8 mouse cellular contexts compared by ENCODE assay signal in genomic region chr8:127184025-127184424, GRCm38 (mm10).
A peak's percentile ranks its signal among the peaks of the same experiment; 100 is the strongest.
DNase-seq lines count a peak whose midpoint lies in the region; ATAC-seq and TF ChIP-seq lines count a peak whose summit lies in the region.

No protein-coding gene starts in this region.

- H3K27me3 ChIP-seq in midbrain, embryonic 10.5 days (ENCODE audit: low read depth, poor library complexity, severe bottlenecking): no peaks in the 10 kb centered on the region
- H3K27me3 ChIP-seq in midbrain, embryonic 11.5 days (ENCODE audit: control insufficient read depth, insufficient read depth, low read length): no peaks in the 10 kb centered on the region
- no peaks in the 10 kb centered on the region for H3K27me3 ChIP-seq in intestine, embryonic 14.5 days (replicated peaks; ENCODE audit: control insufficient read depth, insufficient read depth, low read length)
- no peaks in the 10 kb centered on the region for H3K27me3 ChIP-seq in limb, embryonic 13.5 days
- H3K27me3 ChIP-seq in myocyte (ENCODE audit: control insufficient read depth, insufficient read depth, insufficient read length): no peaks in the 10 kb centered on the region
- H3K27me3 ChIP-seq in thymus, adult 2 months (ENCODE audit: control insufficient read depth, insufficient read depth, low read length): no peaks in the 10 kb centered on the region

- no peaks in the 10 kb centered on the region for H3K9me3 ChIP-seq in midbrain, embryonic 10.5 days (replicated peaks)
- no peaks in the 10 kb centered on the region for H3K9me3 ChIP-seq in midbrain, embryonic 11.5 days (ENCODE audit: control insufficient read depth, low read length)
- H3K9me3 ChIP-seq in intestine, embryonic 14.5 days (ENCODE audit: control insufficient read depth, low read length): no peaks in the 10 kb centered on the region
- H3K9me3 ChIP-seq in limb, embryonic 13.5 days: no peaks in the 10 kb centered on the region

- peak overlapping the region; percentile 67; the same call in 1 of the 2 replicates for H3K27ac ChIP-seq in midbrain, embryonic 10.5 days (replicated peaks)
- no peak overlapping the region for H3K27ac ChIP-seq in midbrain, embryonic 11.5 days (ENCODE audit: low read depth, low read length)
- H3K27ac ChIP-seq in intestine, embryonic 14.5 days (ENCODE audit: low read depth): no peak overlapping the region; the same call in 1 of the 2 replicates
- H3K27ac ChIP-seq in limb, embryonic 13.5 days: no peak overlapping the region
- H3K27ac ChIP-seq in thymus, adult 2 months (ENCODE audit: control insufficient read depth, insufficient read depth, low read length): no peak overlapping the region

- TF ChIP-seq POLR2A in myocyte (IDR thresholded peaks at IDR 0.05; ENCODE audit: insufficient read length, low read depth): no peak
- TF ChIP-seq POLR2A in thymus, adult 2 months (IDR thresholded peaks at IDR 0.05; ENCODE audit: control insufficient read depth, extremely low read depth, insufficient read depth, low read length, poor library complexity): no peak

- no peak for TF ChIP-seq CTCF in thymus, adult 2 months (IDR thresholded peaks at IDR 0.05; ENCODE audit: borderline replicate concordance, control insufficient read depth, extremely low read depth, insufficient read depth, low read length, poor library complexity)

- no peak for ATAC-seq in midbrain, embryonic 11.5 days (ENCODE audit: low FRiP score)
- ATAC-seq in intestine, embryonic 14.5 days (replicated peaks; ENCODE audit: low FRiP score, low TSS enrichment, low read depth): no peak; the same call in 1 of the 2 replicates
- ATAC-seq in limb, embryonic 13.5 days (ENCODE audit: low FRiP score, low read depth): no peak

- no peak overlapping the region for H3K4me3 ChIP-seq in midbrain, embryonic 10.5 days
- H3K4me3 ChIP-seq in midbrain, embryonic 11.5 days (ENCODE audit: low read depth, low read length): no peak overlapping the region
- no peak overlapping the region for H3K4me3 ChIP-seq in intestine, embryonic 14.5 days (ENCODE audit: low read depth, low read length)
- no peak overlapping the region for H3K4me3 ChIP-seq in limb, embryonic 13.5 days
- no peak overlapping the region for H3K4me3 ChIP-seq in myocyte
- H3K4me3 ChIP-seq in thymus, adult 2 months (ENCODE audit: control insufficient read depth, insufficient read depth, low read length): no peak overlapping the region

- no peak overlapping the region for H3K9ac ChIP-seq in midbrain, embryonic 11.5 days (ENCODE audit: low read length)
- no peak overlapping the region for H3K9ac ChIP-seq in intestine, embryonic 14.5 days (ENCODE audit: low read length)
- 0 out of 2 replicates have a peak overlapping the region, but pooled peaks have one; percentile 8 for H3K9ac ChIP-seq in limb, embryonic 13.5 days

- H3K79me2 ChIP-seq in myocyte (ENCODE audit: control insufficient read depth, insufficient read depth): peaks cover 36% of the 10 kb centered on the region

- DNase-seq in midbrain, embryonic 10.5 days (ENCODE audit: low spot score): no peak
- DNase-seq in midbrain, embryonic 11.5 days (ENCODE audit: low spot score, missing footprints): no peak
- DNase-seq in intestine, embryonic 14.5 days (ENCODE audit: low spot score): peak; percentile 61
- DNase-seq in cerebellum, postnatal 14 days: no peak
- no peak for DNase-seq in frontal cortex, postnatal 10 days (ENCODE audit: low spot score in 2 of 2)
- no peak for DNase-seq in thymus, adult 2 months

- H3ac ChIP-seq in myocyte (ENCODE audit: control insufficient read depth, insufficient read length): no peak overlapping the region

- WGBS in midbrain, embryonic 10.5 days: 44% methylated on average over 4 of the region's 4 CpGs
- 45% methylated on average over 4 of the region's 4 CpGs for WGBS in midbrain, embryonic 11.5 days
- WGBS in intestine, embryonic 14.5 days: 13% methylated on average over 4 of the region's 4 CpGs
- WGBS in limb, embryonic 13.5 days: 13% methylated on average over 4 of the region's 4 CpGs
- 63% methylated on average over 4 of the region's 4 CpGs for WGBS in thymus, adult 2 months

- H3K4me2 ChIP-seq in midbrain, embryonic 11.5 days: no peak overlapping the region
- H3K4me2 ChIP-seq in intestine, embryonic 14.5 days (ENCODE audit: low read length): no peak overlapping the region
- no peak overlapping the region for H3K4me2 ChIP-seq in limb, embryonic 13.5 days (replicated peaks)
- peak overlapping the region; percentile 41 for H3K4me2 ChIP-seq in myocyte (ENCODE audit: low read depth)

- H3K36me3 ChIP-seq in midbrain, embryonic 10.5 days: no peaks in the 10 kb centered on the region
- H3K36me3 ChIP-seq in midbrain, embryonic 11.5 days (ENCODE audit: control insufficient read depth, insufficient read depth, low read length): no peaks in the 10 kb centered on the region
- no peaks in the 10 kb centered on the region for H3K36me3 ChIP-seq in intestine, embryonic 14.5 days (ENCODE audit: control insufficient read depth, insufficient read depth, low read length)
- no peaks in the 10 kb centered on the region for H3K36me3 ChIP-seq in limb, embryonic 13.5 days
- H3K36me3 ChIP-seq in myocyte (ENCODE audit: control insufficient read depth, insufficient read depth): no peaks in the 10 kb centered on the region
- no peaks in the 10 kb centered on the region for H3K36me3 ChIP-seq in thymus, adult 2 months (ENCODE audit: control insufficient read depth, insufficient read depth, low read length)

- H3K4me1 ChIP-seq in midbrain, embryonic 10.5 days: peaks cover 58% of the 10 kb centered on the region
- peaks cover 8% of the 10 kb centered on the region; the same call in 1 of the 2 replicates for H3K4me1 ChIP-seq in midbrain, embryonic 11.5 days (ENCODE audit: control insufficient read depth, insufficient read depth, low read length)
- peaks cover 34% of the 10 kb centered on the region for H3K4me1 ChIP-seq in intestine, embryonic 14.5 days (replicated peaks; ENCODE audit: control insufficient read depth, insufficient read depth, low read length)
- peaks cover 55% of the 10 kb centered on the region for H3K4me1 ChIP-seq in limb, embryonic 13.5 days
- no peaks in the 10 kb centered on the region for H3K4me1 ChIP-seq in thymus, adult 2 months (replicated peaks; ENCODE audit: control insufficient read depth, insufficient read depth, low read length)

TF ChIP-seq in myocyte, 11 proteins besides CTCF, POLR2A, EP300 and RAD21:
- TF ChIP-seq E2F4 (IDR thresholded peaks at IDR 0.05; ENCODE audit: insufficient read depth): no peak
- no peak for TF ChIP-seq SRF (IDR thresholded peaks at IDR 0.05; ENCODE audit: control insufficient read depth, insufficient read length, low read depth)
- no peak for TF ChIP-seq REST (IDR thresholded peaks at IDR 0.05; ENCODE audit: insufficient read depth, insufficient read length)
- TF ChIP-seq CEBPB (IDR thresholded peaks at IDR 0.05; ENCODE audit: insufficient read depth, poor library complexity, severe bottlenecking): no peak
- TF ChIP-seq TCF12 (IDR thresholded peaks at IDR 0.05; ENCODE audit: insufficient read depth, poor library complexity, severe bottlenecking): peak; percentile 24
- peak in 1 of 3 experiments; percentile 1 for TF ChIP-seq MYOG (IDR thresholded peaks at IDR 0.05; ENCODE audit: control insufficient read depth in 1 of 3, insufficient read depth in 1 of 3, insufficient read length in 2 of 3, low read depth in 2 of 3)
- TF ChIP-seq MAX (IDR thresholded peaks at IDR 0.05; ENCODE audit: low read depth): no peak
- TF ChIP-seq MYOD1 (IDR thresholded peaks at IDR 0.05; ENCODE audit: control insufficient read depth in 1 of 3, insufficient read length in 2 of 3, low read depth in 2 of 3): peak in 1 of 3 experiments; percentile 20
- no peak for TF ChIP-seq POLR2AphosphoS2 (IDR thresholded peaks at IDR 0.05; ENCODE audit: insufficient read length, low read depth)
- no peak for TF ChIP-seq TCF3 (IDR thresholded peaks at IDR 0.05; ENCODE audit: insufficient read length, low read depth)
- no peak for TF ChIP-seq USF1 (IDR thresholded peaks at IDR 0.05; ENCODE audit: low read depth)
TF ChIP-seq in myocyte: peak in this region for 3.
